Mouse (Mus musculus) small intestine, adult 2 months (tissue): Measurements from ENCODE around the gene Gstm7.

ENCODE experiments used
- CTCF ChIP-seq: fragments of 200-500 bp; IDR thresholded peaks from 2 replicates; pipeline ENCODE4 v1.5.1; 2012; ENCODE audit warnings: low read depth, mild to moderate bottlenecking, control low read depth, inconsistent platforms, low read length, moderate library complexity, mixed read lengths; ENCODE audit not compliant: insufficient replicate concordance, insufficient read length; ENCODE audit errors: extremely low read depth
- POLR2A ChIP-seq: fragments of 200-500 bp; IDR thresholded peaks from 2 replicates; pipeline ENCODE4 v1.6.1; 2012; ENCODE audit warnings: low read depth, mild to moderate bottlenecking, control low read depth, inconsistent platforms, low read length, moderate library complexity

DNA sequence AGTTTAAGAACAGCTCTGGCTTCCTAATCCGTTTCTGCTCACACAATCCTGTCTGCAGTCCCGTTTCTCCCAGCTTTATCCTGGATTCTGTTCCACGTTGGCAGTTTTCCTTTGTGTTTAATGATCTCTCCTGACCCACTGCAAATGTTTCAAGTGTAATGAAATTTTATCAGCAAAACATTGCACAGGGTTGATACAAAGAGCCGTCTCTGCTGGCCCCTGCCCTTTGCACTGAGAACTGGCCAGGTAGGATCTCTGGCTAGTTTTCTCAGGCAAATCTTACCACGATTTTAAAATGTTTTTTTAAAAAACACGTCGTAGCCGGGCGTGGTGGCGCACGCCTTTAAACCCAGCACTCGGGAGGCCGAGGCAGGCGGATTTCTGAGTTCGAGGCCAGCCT is 14.9 kb downstream of the Gstm7 start:
- no peak for TF ChIP-seq CTCF
- no peak for TF ChIP-seq POLR2A
